Mouse (Mus musculus) kidney, adult 2 months (tissue): ENCODE data around the gene Acot1. TPM values are rescaled to one million over a fixed set of nuclear protein-coding genes. Genes with fewer than 3 reads are reported as not detected.
A peak's percentile ranks its signal among the peaks of the same experiment; 100 is the strongest.
"Not testable (repeated sequence)": the region's sequence is repeated elsewhere in the genome, so short reads cannot be mapped to it uniquely, and the experiment has no call there.

ENCODE experiments used
- DNase-seq: peaks from one replicate; pipeline ENCODE4 v3.0.0; 2021
- H3K27ac ChIP-seq: fragments of 200-500 bp; 2 replicates; pipeline ENCODE4 v1.5.1; 2012; ENCODE audit warnings: low read depth, low read length, control low read depth, inconsistent platforms; ENCODE audit not compliant: insufficient read depth
- H3K27me3 ChIP-seq: fragments of 200-500 bp; replicated peaks from 2 replicates; pipeline ENCODE4 v1.6.1; 2012; ENCODE audit warnings: mild to moderate bottlenecking, moderate library complexity, low read length, inconsistent platforms; ENCODE audit not compliant: control insufficient read depth, insufficient read depth
- H3K36me3 ChIP-seq: fragments of 200-500 bp; 2 replicates; pipeline ENCODE4 v1.6.1; 2012; ENCODE audit warnings: mild to moderate bottlenecking, moderate library complexity, low read length, inconsistent platforms; ENCODE audit not compliant: control insufficient read depth, insufficient read depth
- H3K4me1 ChIP-seq: fragments of 200-500 bp; 2 replicates; pipeline ENCODE4 v1.6.1; 2011; ENCODE audit warnings: low read length; ENCODE audit not compliant: control insufficient read depth, insufficient read depth
- H3K4me3 ChIP-seq: fragments of 200-500 bp; 2 replicates; pipeline ENCODE4 v1.5.1; 2011; ENCODE audit warnings: mild to moderate bottlenecking, low read depth, low read length, control low read depth; ENCODE audit not compliant: insufficient read depth
- CTCF ChIP-seq: fragments of 200-500 bp; conservative IDR thresholded peaks from 2 replicates; pipeline ENCODE4 v1.5.1; 2011; ENCODE audit warnings: low read depth, mild to moderate bottlenecking, control low read depth, low read length, moderate library complexity, mixed read lengths; ENCODE audit not compliant: insufficient read depth, insufficient read length
- POLR2A ChIP-seq: fragments of 200-500 bp; IDR thresholded peaks from one replicate; pipeline ENCODE4 v1.6.1; 2011; ENCODE audit warnings: low read depth, low read length, control low read depth
- WGBS: fragments of 180-500 bp; shearing (Covaris S2); methylation state at CpG from one replicate; pipeline ENCODE4 v1.1.7; 2018; 5-methylcytosine and 5-hydroxymethylcytosine counted together
- polyA plus RNA-seq: library from polyadenylated mRNA; depleted of rRNA; stranded (reverse); fragments of >200 nt; gene quantifications from 2 replicates; pipeline ENCODE4 v1.2.3, GENCODE M21; 2012

Gene Acot1
- polyA plus RNA-seq, 1 experiment, result 67.8 TPM

DNA sequence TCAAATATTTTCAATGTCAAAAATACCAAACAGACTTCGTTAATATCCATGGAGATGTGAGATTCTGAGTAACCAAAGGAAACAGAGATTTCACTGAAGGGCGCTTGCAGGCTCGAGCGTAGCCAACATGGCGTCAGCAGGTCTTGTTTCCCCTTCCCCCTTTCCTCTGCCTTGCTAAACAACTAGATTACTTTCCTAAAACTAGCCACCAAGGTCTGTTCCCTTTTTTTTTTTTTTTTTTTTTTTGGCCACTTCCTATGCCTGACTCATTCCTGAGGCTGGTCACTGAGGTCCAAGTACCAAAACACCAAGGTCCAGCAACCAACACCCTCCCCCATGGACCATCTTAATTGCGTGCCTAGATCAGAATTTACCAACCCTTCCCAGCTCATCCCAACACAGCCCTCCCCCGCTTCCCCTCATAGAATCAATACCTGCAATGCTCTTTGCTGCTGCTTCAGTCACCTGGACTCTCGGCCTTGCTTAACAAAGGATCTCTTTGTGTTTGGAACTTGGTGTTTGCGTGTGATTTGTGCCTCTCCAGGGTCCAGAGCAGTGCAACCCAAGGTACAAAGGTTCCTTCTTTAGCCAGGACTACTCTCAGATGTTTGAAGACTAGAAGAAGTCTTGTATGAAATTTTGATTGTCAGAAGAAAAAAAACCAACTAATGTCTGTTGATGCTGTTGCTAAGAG, 13.9 kb downstream of the Acot1 start:
- peaks cover 3% of the 10 kb centered on the region for H3K4me1 ChIP-seq
- H3K27ac ChIP-seq, result no peak overlapping the region
- no peaks in the 10 kb centered on the region for H3K36me3 ChIP-seq
- peak; percentile 68 for DNase-seq
- TF ChIP-seq CTCF (no peak), POLR2A (no peak)
- H3K4me3 ChIP-seq, result no peak overlapping the region
- H3K27me3 ChIP-seq, result no peaks in the 10 kb centered on the region
- WGBS, result 77% methylated on average over 9 of the region's 9 CpGs

DNA sequence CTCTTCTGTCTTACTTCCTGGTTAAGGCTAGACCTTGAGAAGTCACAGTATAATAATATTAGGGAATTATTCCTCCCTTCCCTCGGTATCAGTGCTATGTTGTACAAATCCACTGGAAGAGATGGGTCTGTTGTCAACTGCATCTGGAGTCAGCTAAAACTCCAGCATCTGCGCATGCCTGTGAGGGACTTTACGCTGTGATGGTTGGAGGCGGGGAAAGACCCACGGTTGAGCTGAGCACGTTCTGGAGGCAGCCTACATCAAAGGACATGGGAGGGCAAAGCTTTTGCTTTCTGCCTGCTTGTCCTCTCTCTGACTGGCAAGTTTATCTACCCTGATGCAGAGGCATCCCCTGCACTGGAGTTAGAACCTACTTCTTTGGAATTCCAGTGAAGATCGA, 16.6 kb downstream of the Acot1 start:
- peaks cover 3% of the 10 kb centered on the region for H3K4me1 ChIP-seq
- no peak overlapping the region for H3K4me3 ChIP-seq
- DNase-seq, result no peak
- no peak for TF ChIP-seq CTCF
- no peak for TF ChIP-seq POLR2A
- WGBS, result 82% methylated on average over 7 of the region's 7 CpGs
- H3K27ac ChIP-seq, result no peak overlapping the region
- no peaks in the 10 kb centered on the region for H3K36me3 ChIP-seq
- H3K27me3 ChIP-seq, result no peaks in the 10 kb centered on the region

DNA sequence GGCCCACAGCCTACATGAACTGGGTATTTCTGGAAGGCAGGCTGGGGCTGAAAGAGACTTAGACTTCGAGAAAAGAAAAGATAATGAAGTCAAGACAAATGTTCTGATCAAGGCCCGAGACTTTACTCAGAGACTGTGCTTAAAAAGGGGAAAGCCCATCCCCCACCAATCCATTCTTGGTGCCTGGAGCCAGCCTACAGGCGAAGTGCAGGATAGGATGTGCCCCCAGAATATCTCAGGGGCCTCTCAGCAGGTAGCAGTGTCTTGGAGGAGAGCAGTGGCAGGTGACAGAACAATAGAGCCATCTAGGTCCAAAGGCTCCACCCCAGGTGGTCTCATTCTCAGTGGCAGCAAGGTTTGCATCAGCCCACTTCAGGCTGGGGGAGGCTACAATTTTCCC, 19.0 kb downstream of the Acot1 start:
- not testable (repeated sequence) for H3K4me3 ChIP-seq, H3K4me1 ChIP-seq, H3K27me3 ChIP-seq, DNase-seq, H3K27ac ChIP-seq, H3K36me3 ChIP-seq
- WGBS, result 85% methylated on average over 3 of the region's 3 CpGs

DNA sequence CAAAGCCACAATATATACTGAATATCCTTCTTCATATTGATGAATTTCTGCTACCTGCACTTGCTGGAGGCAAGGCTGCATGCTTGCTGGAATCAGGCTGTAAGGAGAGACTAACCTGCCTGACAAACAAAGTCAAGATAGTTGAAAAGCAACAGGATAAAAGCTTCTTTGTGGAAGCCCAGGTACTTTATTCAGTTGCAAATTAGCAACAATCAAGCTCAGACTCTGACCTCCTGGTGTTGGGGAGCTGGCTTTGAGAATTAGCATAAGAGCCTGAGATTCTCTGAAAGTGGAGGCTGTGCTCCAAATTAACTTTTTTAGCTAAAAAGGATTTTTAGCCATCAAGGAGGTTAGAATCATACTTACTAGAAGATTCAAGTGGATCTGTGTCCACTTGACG, 19.8 kb downstream of the Acot1 start:
- H3K27ac ChIP-seq, H3K4me1 ChIP-seq, H3K4me3 ChIP-seq, H3K36me3 ChIP-seq, H3K27me3 ChIP-seq, DNase-seq: not testable (repeated sequence)
- WGBS, result 95% methylated on average over 1 of the region's 1 CpGs

DNA sequence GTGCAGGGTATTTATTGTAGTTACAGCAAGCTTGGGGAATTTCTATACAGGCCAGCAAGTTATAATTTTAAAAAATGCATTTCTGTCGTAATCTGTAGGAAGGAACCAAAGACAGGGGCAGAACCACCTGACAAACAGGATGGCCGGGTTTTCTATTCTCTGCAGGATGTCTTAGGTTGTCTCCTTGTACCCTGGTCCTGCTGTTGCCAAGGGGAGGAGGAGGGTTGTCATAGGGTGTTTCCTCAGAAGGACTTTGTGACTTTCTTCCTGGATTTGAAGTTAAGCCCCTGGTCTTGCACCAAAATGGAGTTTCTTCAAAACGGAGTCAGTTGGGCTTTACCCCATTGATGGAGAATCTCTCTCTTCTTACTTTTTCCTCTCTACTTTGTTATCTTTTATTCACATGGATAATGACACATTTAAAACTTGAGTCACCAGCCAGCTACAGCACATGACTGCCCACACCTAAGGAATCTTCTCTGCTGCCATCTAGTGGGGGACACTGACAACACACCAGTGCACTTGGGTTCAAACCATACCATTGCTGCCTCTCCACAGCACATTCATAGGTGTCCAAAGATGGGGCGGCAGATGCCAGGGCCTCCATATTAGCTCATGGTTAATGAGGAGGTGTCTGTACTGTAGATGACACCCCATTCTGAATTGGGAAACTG, 21.5 kb downstream of the Acot1 start:
- 41% methylated on average over 4 of the region's 4 CpGs for WGBS
- no peaks in the 10 kb centered on the region for H3K27me3 ChIP-seq
- H3K4me3 ChIP-seq, result no peak overlapping the region
- peak; percentile 88 for DNase-seq
- no peak overlapping the region for H3K27ac ChIP-seq
- TF ChIP-seq CTCF (peak; percentile 98), POLR2A (no peak)
- no peaks in the 10 kb centered on the region for H3K36me3 ChIP-seq
- peaks cover 7% of the 10 kb centered on the region; the same call in 1 of the 2 replicates for H3K4me1 ChIP-seq

DNA sequence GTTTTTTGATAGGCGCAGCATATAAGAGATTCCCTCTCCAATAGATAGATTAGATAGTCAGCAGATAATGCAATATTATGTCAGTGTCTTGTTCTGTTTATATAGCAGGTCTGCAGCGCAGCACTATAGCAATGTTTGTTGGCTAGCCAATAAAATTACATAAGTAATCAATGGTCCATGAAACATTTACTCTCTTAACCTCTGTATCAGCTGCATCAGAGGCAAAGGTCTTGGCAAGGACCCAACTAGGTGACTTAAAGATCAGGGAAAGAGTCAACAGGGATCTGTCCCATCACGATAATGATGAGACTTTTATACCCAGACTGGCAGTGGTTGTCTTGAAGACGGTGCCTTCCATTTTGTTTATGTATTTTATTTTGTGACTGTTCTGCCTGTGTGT, 23.6 kb downstream of the Acot1 start:
- Histone ChIP-seq H3K27ac (no peak overlapping the region), H3K27me3 (no peaks in the 10 kb centered on the region), H3K36me3 (no peaks in the 10 kb centered on the region), H3K4me3 (no peak overlapping the region), H3K4me1 (peaks cover 10% of the 10 kb centered on the region; the same call in 1 of the 2 replicates)
- TF ChIP-seq CTCF, result no peak
- TF ChIP-seq POLR2A, result no peak
- DNase-seq, result no peak
- WGBS, result 67% methylated on average over 4 of the region's 4 CpGs

DNA sequence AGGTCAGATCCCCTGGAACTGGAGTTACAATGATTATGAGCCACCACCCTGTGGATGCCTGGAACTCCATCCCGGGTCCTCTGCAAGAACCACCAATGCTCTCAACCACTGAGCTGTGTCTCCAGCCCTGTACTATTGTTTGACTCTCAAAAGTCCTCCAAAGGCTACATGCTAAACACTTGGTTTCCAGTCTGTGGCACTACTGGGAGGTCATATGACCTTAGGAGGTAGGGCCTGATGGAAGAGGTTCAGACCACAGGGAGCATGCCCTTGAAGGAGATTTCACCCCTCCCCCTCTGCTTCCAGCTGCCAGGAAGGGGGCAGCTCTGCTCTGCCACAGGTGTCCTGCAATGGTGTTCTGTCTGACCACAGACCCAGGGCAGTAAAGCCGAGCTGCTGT, 24.0 kb downstream of the Acot1 start:
- not testable (repeated sequence) for H3K4me3 ChIP-seq, H3K27ac ChIP-seq, H3K27me3 ChIP-seq, H3K36me3 ChIP-seq
- peaks cover 10% of the 10 kb centered on the region; the same call in 1 of the 2 replicates for H3K4me1 ChIP-seq
- DNase-seq, result peak; percentile 52
- 73% methylated on average over 2 of the region's 2 CpGs for WGBS
